Mouse (Mus musculus): ENCODE data around the gene Ip6k2. TPM values are rescaled to one million over a fixed set of nuclear protein-coding genes. Genes with fewer than 3 reads are reported as not detected.

The Ip6k2 gene
- total RNA-seq, 2 experiments from 2014 or later: 249 to 251 TPM

DNA sequence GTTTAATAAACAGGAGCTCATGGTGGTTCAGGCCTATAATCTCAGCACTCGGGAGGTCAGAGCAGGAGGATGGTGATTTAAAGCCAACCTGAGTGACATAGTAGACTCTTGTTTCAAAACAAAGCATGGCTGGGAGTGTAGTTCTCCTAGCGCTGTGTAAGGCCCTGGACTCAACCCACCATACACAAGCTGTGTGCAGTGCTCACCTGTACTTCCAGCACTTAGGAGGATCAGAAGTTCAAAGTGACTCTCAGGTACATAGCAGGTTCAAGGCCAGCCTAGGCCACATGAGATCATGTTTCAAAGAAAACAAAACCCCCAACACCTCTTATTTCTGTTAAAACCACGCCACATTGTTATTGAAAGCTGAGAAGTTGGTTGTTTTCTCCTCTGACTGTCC is 5.1 kb downstream of the Ip6k2 start:
- no peak for TF ChIP-seq CTCF (conservative IDR thresholded peaks at IDR 0.05)
- Histone ChIP-seq H3K27ac (no peak overlapping the region; the same call in 1 of the 2 replicates), H3K4me3 (no peak overlapping the region)
- no peak for DNase-seq (ENCODE audit: low spot score in 2 of 2)

GRCm38 (mm10) chr9:108792307-108792706 is 8.7 kb downstream of the Ip6k2 start:
- Histone ChIP-seq H3K4me3 (no peak overlapping the region), H3K27ac (peak overlapping the region; percentile 91; the same call in 1 of the 2 replicates)
- no peak for DNase-seq (ENCODE audit: low spot score in 2 of 2)
- no peak for TF ChIP-seq CTCF (conservative IDR thresholded peaks at IDR 0.05)

DNA sequence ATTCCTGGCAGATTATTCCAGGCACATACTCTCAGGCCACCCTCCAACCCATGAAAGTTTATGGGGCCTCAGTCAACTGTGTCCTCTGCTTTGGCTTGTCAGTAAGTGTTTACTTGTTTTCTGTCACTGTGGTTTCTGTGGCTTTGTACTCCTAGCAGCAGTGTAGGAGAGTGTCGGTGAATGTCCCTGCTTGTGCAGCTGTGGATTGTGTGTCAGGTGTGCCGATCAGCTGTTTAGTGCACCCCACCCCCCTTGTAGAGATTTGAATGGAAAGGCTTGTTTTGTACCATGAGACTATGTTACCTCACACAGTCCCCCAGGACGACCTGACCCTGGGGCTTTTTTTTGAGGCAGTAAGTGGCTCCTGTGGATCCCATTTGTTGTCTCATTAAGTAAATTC is 9.1 kb downstream of the Ip6k2 start:
- DNase-seq (ENCODE audit: low spot score in 2 of 2): no peak
- TF ChIP-seq CTCF (conservative IDR thresholded peaks at IDR 0.05): no peak
- Histone ChIP-seq H3K4me3 (no peak overlapping the region), H3K27ac (peak overlapping the region; percentile 91)

- Histone ChIP-seq H3K27ac (peak overlapping the region; percentile 91), H3K4me3 (peak overlapping the region; percentile 54)
- DNase-seq (ENCODE audit: low spot score in 2 of 2): no peak
- TF ChIP-seq CTCF (conservative IDR thresholded peaks at IDR 0.05): no peak
Measured at GRCm38 (mm10) chr9:108795281-108795680, 11.7 kb downstream of the Ip6k2 start.

GRCm38 (mm10) chr9:108795762-108796161 is 12.2 kb downstream of the Ip6k2 start:
- DNase-seq (ENCODE audit: low spot score in 2 of 2): peak in 1 of 2 experiments; percentile 29
- peak overlapping the region; percentile 54 for H3K4me3 ChIP-seq
- H3K27ac ChIP-seq: peak overlapping the region; percentile 91
- TF ChIP-seq CTCF (conservative IDR thresholded peaks at IDR 0.05): no peak

GRCm38 (mm10) chr9:108796351-108796981 is 12.9 kb downstream of the Ip6k2 start:
- peak overlapping the region; percentile 54 for H3K4me3 ChIP-seq
- no peak for TF ChIP-seq CTCF (conservative IDR thresholded peaks at IDR 0.05)
- DNase-seq (ENCODE audit: low spot score in 2 of 2): peak; percentile 49 to 61
- peak overlapping the region; percentile 91 for H3K27ac ChIP-seq

DNA sequence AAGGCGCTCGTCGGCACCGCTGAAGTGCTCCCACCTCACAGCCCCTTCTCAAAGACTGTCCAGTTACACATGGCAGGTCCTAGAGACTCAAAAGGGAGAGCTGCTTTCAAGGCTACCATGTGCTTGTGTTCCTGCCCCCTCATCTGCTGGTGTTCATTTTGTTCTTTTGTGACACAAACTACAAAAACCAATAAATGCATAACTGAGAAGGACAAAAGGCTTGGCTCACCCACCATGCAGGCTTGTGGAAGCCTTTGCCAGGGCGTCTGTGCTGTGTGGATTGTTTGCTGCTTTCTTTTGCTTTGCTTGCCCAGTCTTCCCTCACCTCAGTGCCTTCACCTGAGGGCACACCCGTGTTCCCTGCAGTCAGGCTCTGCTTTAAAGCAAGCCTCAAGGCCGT is 13.9 kb downstream of the Ip6k2 start:
- TF ChIP-seq CTCF (conservative IDR thresholded peaks at IDR 0.05): no peak
- peak overlapping the region; percentile 54 for H3K4me3 ChIP-seq
- H3K27ac ChIP-seq: peak overlapping the region; percentile 91
- peak in 1 of 2 experiments; percentile 45 for DNase-seq (ENCODE audit: low spot score in 2 of 2)

- peak overlapping the region; percentile 91 for H3K27ac ChIP-seq
- no peak for TF ChIP-seq CTCF (conservative IDR thresholded peaks at IDR 0.05)
- no peak for DNase-seq (ENCODE audit: low spot score in 2 of 2)
- H3K4me3 ChIP-seq: peak overlapping the region; percentile 34; the same call in 1 of the 2 replicates
Measured at GRCm38 (mm10) chr9:108798508-108799075, 15.0 kb downstream of the Ip6k2 start.

DNA sequence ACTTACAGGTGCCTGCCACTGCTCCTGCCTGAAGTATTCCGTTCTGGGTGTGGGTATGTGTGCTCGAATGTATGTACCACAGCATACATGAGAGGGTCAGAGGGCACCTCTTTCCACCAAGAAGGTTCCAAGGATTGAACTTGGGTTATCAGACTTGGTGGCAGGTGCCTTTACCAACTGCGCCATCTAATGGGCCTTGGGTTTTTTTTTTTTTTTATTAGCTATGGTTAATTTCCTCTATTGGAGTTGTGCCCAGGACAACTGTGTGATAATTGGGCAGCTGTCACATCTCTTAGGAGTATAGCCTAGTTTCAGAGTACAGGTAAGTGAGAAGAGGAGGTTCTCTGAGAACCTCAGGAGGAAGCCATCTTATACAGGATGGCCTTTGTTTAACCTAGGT is 16.0 kb downstream of the Ip6k2 start:
- peak overlapping the region; percentile 34; the same call in 1 of the 2 replicates for H3K4me3 ChIP-seq
- DNase-seq (ENCODE audit: low spot score in 2 of 2): no peak
- peak overlapping the region; percentile 91 for H3K27ac ChIP-seq
- peak; percentile 58 for TF ChIP-seq CTCF (conservative IDR thresholded peaks at IDR 0.05)

DNA sequence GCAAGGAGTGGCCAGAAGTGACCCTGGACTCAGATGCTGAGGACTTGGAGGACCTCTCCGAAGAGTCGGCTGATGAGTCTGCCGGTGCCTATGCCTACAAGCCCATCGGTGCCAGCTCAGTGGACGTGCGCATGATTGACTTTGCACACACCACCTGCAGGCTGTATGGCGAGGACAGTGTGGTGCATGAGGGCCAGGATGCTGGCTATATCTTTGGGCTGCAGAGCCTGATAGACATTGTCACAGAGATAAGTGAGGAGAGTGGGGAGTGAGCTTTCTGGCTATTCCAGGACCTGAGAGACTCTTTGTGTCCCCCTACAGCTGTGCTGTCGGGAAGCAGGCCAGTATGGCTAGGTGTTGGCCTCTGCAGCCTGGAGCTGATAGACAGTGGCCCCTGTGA is 22.2 kb downstream of the Ip6k2 start:
- DNase-seq (ENCODE audit: low spot score in 2 of 2): no peak
- Histone ChIP-seq H3K4me3 (no peak overlapping the region), H3K27ac (no peak overlapping the region)
- TF ChIP-seq CTCF (conservative IDR thresholded peaks at IDR 0.05): no peak

DNA sequence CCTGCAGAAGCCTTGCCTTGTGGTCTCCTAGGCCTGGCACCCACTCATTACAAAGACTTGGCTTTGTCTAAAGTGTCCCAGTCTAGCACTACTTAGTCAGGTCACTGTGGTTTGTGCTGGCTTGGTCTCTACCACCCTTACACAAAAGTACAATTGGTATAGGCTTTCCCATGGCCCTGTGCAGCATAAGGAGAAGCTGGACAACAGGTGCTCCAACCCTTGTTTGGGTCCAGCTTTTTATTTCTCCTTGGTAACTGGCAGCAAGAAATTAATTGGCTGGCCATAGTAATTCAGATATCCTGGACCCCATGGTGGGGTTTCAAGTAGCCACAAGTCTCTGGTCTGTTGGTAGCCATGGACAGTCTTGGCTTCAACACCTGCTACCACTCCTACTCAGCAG is 22.8 kb downstream of the Ip6k2 start:
- no peak for TF ChIP-seq CTCF (conservative IDR thresholded peaks at IDR 0.05)
- DNase-seq (ENCODE audit: low spot score in 2 of 2): no peak
- Histone ChIP-seq H3K27ac (0 out of 2 replicates have a peak overlapping the region, but pooled peaks have one; percentile 33), H3K4me3 (no peak overlapping the region)

DNA sequence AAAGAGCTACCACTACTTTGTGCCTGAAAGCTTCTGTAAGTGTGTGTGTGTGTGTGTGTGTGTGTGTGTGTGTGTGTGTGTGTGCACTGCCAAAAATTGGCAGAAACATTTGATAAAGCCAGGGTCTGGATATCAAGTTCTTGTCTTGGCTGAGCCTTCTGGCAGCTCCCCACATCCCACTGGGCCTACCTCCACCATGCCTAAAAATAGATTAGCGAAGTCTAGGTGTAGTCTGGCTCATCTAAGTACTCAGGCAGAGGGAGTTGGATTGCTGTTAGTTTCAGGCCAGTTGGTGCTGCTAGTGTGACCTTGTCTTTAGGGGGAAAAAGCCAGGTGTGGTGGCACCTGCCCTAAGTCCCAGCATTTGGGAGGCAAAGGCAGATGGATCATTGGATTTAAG is 23.2 kb downstream of the Ip6k2 start:
- TF ChIP-seq CTCF (conservative IDR thresholded peaks at IDR 0.05): no peak
- peak overlapping the region; percentile 60 for H3K27ac ChIP-seq
- no peak for DNase-seq (ENCODE audit: low spot score in 2 of 2)
- H3K4me3 ChIP-seq: no peak overlapping the region

DNA sequence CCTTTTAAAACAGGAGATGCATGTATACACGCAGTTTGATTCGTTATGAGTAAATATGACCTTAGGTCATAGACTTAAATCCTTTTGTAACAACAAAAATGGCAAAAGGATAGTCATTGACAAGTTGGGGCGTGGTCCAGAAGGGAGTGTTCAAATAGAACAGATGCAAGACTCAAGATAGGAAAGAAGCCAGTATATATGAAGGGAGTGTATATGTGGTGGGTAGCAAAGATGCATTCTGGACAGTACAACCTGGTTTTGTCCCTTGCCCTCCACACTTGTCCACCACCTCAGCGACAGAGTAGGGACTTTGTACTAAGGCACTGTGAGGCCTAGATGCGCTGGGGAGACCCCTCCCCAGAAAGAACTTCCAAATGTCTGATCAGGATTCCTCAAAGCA is 24.1 kb downstream of the Ip6k2 start:
- no peak for DNase-seq (ENCODE audit: low spot score in 2 of 2)
- TF ChIP-seq CTCF (conservative IDR thresholded peaks at IDR 0.05): no peak
- H3K27ac ChIP-seq: peak overlapping the region; percentile 60
- no peak overlapping the region for H3K4me3 ChIP-seq

- H3K27ac ChIP-seq: peak within 1 kb of the TSS; percentile 90
- H3K4me3 ChIP-seq: peak within 1 kb of the TSS; percentile 98
- TF ChIP-seq CTCF (conservative IDR thresholded peaks at IDR 0.05): peak; percentile 89
- peak; percentile 89 to 98 for DNase-seq (ENCODE audit: low spot score in 2 of 2)
Measured at GRCm38 (mm10) chr9:108808163-108808665, 24.6 kb downstream of the Ip6k2 start, which contains the start of gene Nckipsd. Nckipsd (plus strand) TSS chr9:108808368.

Data from layer of hippocampus, adult 2 months (tissue).